Mouse (Mus musculus) thymus, adult 2 months (tissue): Measurements from ENCODE around the gene Agap2.

ENCODE experiments used
- CTCF ChIP-seq: fragments of 200-500 bp; IDR thresholded peaks from 2 replicates; pipeline ENCODE4 v1.5.1; 2012; ENCODE audit warnings: mild to moderate bottlenecking, control low read depth, low read length, moderate library complexity, borderline replicate concordance; ENCODE audit not compliant: control insufficient read depth, poor library complexity, insufficient read depth; ENCODE audit errors: extremely low read depth
- POLR2A ChIP-seq: fragments of 200-500 bp; IDR thresholded peaks from 2 replicates; pipeline ENCODE4 v1.6.1; 2012; ENCODE audit warnings: mild to moderate bottlenecking, low read length, control low read depth, moderate library complexity; ENCODE audit not compliant: control insufficient read depth, poor library complexity, insufficient read depth; ENCODE audit errors: extremely low read depth

DNA sequence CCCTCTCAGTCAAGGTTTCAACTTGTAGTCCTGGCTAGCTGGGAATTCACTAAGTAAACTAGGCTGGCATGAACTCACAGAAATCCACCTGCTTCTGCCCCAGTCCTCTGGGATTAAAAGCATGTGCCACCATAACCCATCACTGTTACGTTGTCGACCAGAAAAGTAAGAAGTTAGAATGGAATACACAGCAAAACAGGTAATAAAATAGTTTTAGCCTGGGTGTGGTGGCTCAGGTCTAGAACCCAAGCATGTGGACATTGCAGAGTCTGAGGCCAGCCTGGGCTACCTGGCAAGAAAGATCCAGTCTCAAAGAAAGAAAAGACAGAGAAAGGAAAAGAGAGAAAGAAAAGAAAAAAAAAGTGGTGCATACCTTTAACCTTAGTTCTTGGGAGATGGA is 13.6 kb upstream of the Agap2 start:
- no peak for TF ChIP-seq POLR2A
- no peak for TF ChIP-seq CTCF
